ENCODE assay signal across 12 mouse cellular contexts in the genomic region with DNA sequence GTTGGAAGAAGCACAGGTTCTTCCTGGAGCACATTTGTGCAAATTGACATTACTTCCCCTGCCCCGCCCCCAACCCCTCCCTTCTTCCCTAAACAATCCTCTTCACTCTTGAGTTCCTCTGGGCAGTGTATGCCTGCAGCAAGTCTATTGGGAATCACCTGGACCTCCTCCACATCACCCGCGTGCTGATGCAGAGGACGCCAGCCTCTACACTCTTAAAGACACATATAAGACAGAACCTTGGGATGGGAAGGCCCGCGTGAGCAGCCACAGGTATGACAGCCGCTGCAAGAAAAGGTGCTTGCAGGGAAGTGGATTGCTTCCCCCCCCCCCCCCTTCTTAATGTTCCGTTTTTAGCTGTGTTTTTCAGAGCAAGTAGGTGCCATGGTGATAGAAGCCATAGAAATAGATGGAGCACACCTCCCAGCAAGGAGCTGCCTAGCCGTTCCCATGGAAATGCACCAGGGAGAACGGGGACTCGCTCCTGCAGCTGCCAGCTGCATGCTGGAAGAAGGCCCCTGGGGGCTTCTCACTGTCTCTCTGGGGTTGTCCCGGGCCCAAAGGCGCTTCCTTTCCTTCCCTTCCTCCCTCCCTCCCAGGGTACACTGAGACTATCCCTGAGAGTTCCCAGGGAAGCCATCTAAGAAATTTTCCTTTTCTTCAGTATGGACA. TPM values are rescaled to one million over a fixed set of nuclear protein-coding genes. Genes with fewer than 3 reads are reported as not detected.
A peak's percentile ranks its signal among the peaks of the same experiment; 100 is the strongest.
DNase-seq lines count a peak whose midpoint lies in the region; ATAC-seq and TF ChIP-seq lines count a peak whose summit lies in the region.
"Had no signal": no experiment of that assay in that cellular context is flagged by ENCODE, and none has a peak within 500 bp of the region (broad histone marks: within the 10 kb centered on the region; RNA-seq: fewer than 3 reads in every experiment).

No protein-coding gene starts in this region.

- peak; percentile 51 for DNase-seq in midbrain, embryonic 14.5 days
- no peak for DNase-seq in midbrain, embryonic 11.5 days (ENCODE audit: low spot score, missing footprints)
- peak; percentile 33 to 49 for DNase-seq in layer of hippocampus, adult 2 months (ENCODE audit: low spot score in 2 of 2)
- DNase-seq in midbrain, postnatal 0 days (ENCODE audit: low spot score) = peak; percentile 62
- no peak for DNase-seq in Muller cell, postnatal 12 days (ENCODE audit: inconsistent ontology term)
- no peak for DNase-seq in lung, postnatal 14 days
- no peak for DNase-seq in spleen, postnatal 36 days (ENCODE audit: low spot score in 2 of 2)
- DNase-seq: gastrocnemius, postnatal 10 days; lung, embryonic 14.5 days had no signal

- H3K9ac ChIP-seq in midbrain, embryonic 14.5 days (replicated peaks; ENCODE audit: low read length) = no peak overlapping the region
- no peak overlapping the region for H3K9ac ChIP-seq in midbrain, embryonic 11.5 days (ENCODE audit: low read length)
- H3K9ac ChIP-seq in midbrain, postnatal 0 days (replicated peaks; ENCODE audit: low read length, poor library complexity, severe bottlenecking) = no peak overlapping the region
- H3K9ac ChIP-seq: lung, embryonic 14.5 days had no signal

- no peak overlapping the region for H3K4me2 ChIP-seq in midbrain, embryonic 14.5 days (ENCODE audit: low read length)
- H3K4me2 ChIP-seq in midbrain, embryonic 11.5 days = no peak overlapping the region
- H3K4me2 ChIP-seq in midbrain, postnatal 0 days (ENCODE audit: low read depth, low read length, poor library complexity, severe bottlenecking) = peak overlapping the region; percentile 13; the same call in 1 of the 2 replicates
- H3K4me2 ChIP-seq: lung, embryonic 14.5 days had no signal

- ATAC-seq in midbrain, embryonic 14.5 days (ENCODE audit: low FRiP score, low TSS enrichment) = no peak
- ATAC-seq in midbrain, embryonic 11.5 days (ENCODE audit: low FRiP score) = no peak
- peak; percentile 88 for ATAC-seq in midbrain, postnatal 0 days (ENCODE audit: low FRiP score)

- H3K27ac ChIP-seq in midbrain, embryonic 14.5 days (replicated peaks; ENCODE audit: low read depth, low read length) = no peak overlapping the region
- no peak overlapping the region for H3K27ac ChIP-seq in midbrain, embryonic 11.5 days (ENCODE audit: low read depth, low read length)
- H3K27ac ChIP-seq in layer of hippocampus, adult 2 months = peak overlapping the region; percentile 74
- peak overlapping the region; percentile 45 for H3K27ac ChIP-seq in midbrain, postnatal 0 days (ENCODE audit: low read depth, low read length)
- H3K27ac ChIP-seq: embryonic facial prominence, embryonic 10.5 days had no signal

- H3K36me3 ChIP-seq in midbrain, embryonic 14.5 days (ENCODE audit: control insufficient read depth, insufficient read depth, low read length) = no peaks in the 10 kb centered on the region
- no peaks in the 10 kb centered on the region for H3K36me3 ChIP-seq in midbrain, embryonic 11.5 days (ENCODE audit: control insufficient read depth, insufficient read depth, low read length)
- no peaks in the 10 kb centered on the region for H3K36me3 ChIP-seq in midbrain, postnatal 0 days (ENCODE audit: insufficient read depth, low read length)
- H3K36me3 ChIP-seq: embryonic facial prominence, embryonic 10.5 days; G1E had no signal

- no peak for TF ChIP-seq CTCF in layer of hippocampus, adult 2 months (conservative IDR thresholded peaks at IDR 0.05)
- no peak for TF ChIP-seq CTCF in midbrain, postnatal 0 days (IDR thresholded peaks at IDR 0.05)

- H3K4me3 ChIP-seq in midbrain, embryonic 14.5 days (replicated peaks; ENCODE audit: low read depth, low read length) = no peak overlapping the region
- no peak overlapping the region for H3K4me3 ChIP-seq in midbrain, embryonic 11.5 days (ENCODE audit: low read depth, low read length)
- H3K4me3 ChIP-seq in layer of hippocampus, adult 2 months = no peak overlapping the region
- no peak overlapping the region for H3K4me3 ChIP-seq in midbrain, postnatal 0 days (ENCODE audit: low read depth, low read length)
- H3K4me3 ChIP-seq: embryonic facial prominence, embryonic 10.5 days; myocyte had no signal

- H3K4me1 ChIP-seq in midbrain, embryonic 14.5 days (ENCODE audit: control insufficient read depth, insufficient read depth, low read length) = no peaks in the 10 kb centered on the region
- no peaks in the 10 kb centered on the region for H3K4me1 ChIP-seq in midbrain, embryonic 11.5 days (ENCODE audit: control insufficient read depth, insufficient read depth, low read length)
- peaks cover 5% of the 10 kb centered on the region; the same call in 1 of the 2 replicates for H3K4me1 ChIP-seq in midbrain, postnatal 0 days (ENCODE audit: insufficient read depth, low read length)

- H3K9me3 ChIP-seq in midbrain, embryonic 14.5 days (ENCODE audit: control insufficient read depth, low read length) = no peaks in the 10 kb centered on the region
- H3K9me3 ChIP-seq in midbrain, embryonic 11.5 days (ENCODE audit: control insufficient read depth, low read length) = no peaks in the 10 kb centered on the region
- H3K9me3 ChIP-seq in midbrain, postnatal 0 days (ENCODE audit: low read length) = no peaks in the 10 kb centered on the region
- H3K9me3 ChIP-seq: embryonic facial prominence, embryonic 10.5 days; G1E had no signal

- 42% methylated on average over 13 of the region's 13 CpGs for WGBS in midbrain, embryonic 14.5 days
- WGBS in midbrain, embryonic 11.5 days = 47% methylated on average over 13 of the region's 13 CpGs
- 46% methylated on average over 13 of the region's 13 CpGs for WGBS in midbrain, postnatal 0 days

- no peaks in the 10 kb centered on the region for H3K27me3 ChIP-seq in midbrain, embryonic 14.5 days (ENCODE audit: control insufficient read depth, insufficient read depth, low read length)
- H3K27me3 ChIP-seq in midbrain, embryonic 11.5 days (ENCODE audit: control insufficient read depth, insufficient read depth, low read length) = no peaks in the 10 kb centered on the region
- no peaks in the 10 kb centered on the region for H3K27me3 ChIP-seq in midbrain, postnatal 0 days (ENCODE audit: insufficient read depth, low read length)

RNA-seq across cellular contexts. Expression of gene Dglucy, which starts 29.9 kb away (rescaled TPM):
- 1.7 and 1.9 TPM in 2 replicates for polyA plus RNA-seq in midbrain, embryonic 14.5 days (2014; fragmentation: Nextera tagmentation; extraction: Ambion mirVana)
- 0.23 and 0.44 TPM in 2 replicates for polyA plus RNA-seq in midbrain, embryonic 11.5 days (2014; fragmentation: Nextera tagmentation; extraction: Ambion mirVana)
- 1 to 10 TPM; 6.1 to 8.3 TPM for total RNA-seq in layer of hippocampus, adult 2 months (2021)
- total RNA-seq in midbrain, postnatal 0 days (2014; rRNA removed) = 3.6 and 5.4 TPM in 2 replicates
- polyA plus RNA-seq in midbrain, postnatal 0 days (2015; fragmentation: Nextera tagmentation; extraction: Ambion mirVana) = 2.0 and 2.2 TPM in 2 replicates

Comparison
In these comparisons a context has a peak if more than half of its experiments do, and no peak if none do; other contexts are left out.
1. DNase-seq: peak in midbrain, embryonic 14.5 days (single experiment), layer of hippocampus, adult 2 months (2 of 2) and midbrain, postnatal 0 days (single experiment); none in midbrain, embryonic 11.5 days (single experiment), Muller cell, postnatal 12 days (single experiment), lung, postnatal 14 days (single experiment) and spleen, postnatal 36 days (0 of 2).
2. H3K27ac ChIP-seq: peak in layer of hippocampus, adult 2 months (single experiment) and midbrain, postnatal 0 days (single experiment); none in midbrain, embryonic 14.5 days (single experiment) and midbrain, embryonic 11.5 days (single experiment).